Mouse (Mus musculus) spleen, postnatal 36 days (tissue): ENCODE measurements around the gene Gadd45b.

ENCODE experiments used
- DNase-seq, 2 experiments: peaks; one replicate each; pipeline ENCODE4 v3.0.0; 2022; ENCODE audit warnings: low spot score in 2 of 2, mixed read lengths in 1 of 2

Gene Gadd45b

GRCm38 (mm10) chr10:80935241-80935640 is 5.4 kb downstream of the Gadd45b start:
- DNase-seq = peak; percentile 53 to 68

- DNase-seq = no peak
Observed at GRCm38 (mm10) chr10:80935698-80936097, 5.8 kb downstream of the Gadd45b start.

- no peak for DNase-seq
Observed at GRCm38 (mm10) chr10:80936135-80936809, 6.4 kb downstream of the Gadd45b start.

GRCm38 (mm10) chr10:80936810-80937164 is 6.9 kb downstream of the Gadd45b start:
- no peak for DNase-seq

- DNase-seq = peak in 1 of 2 experiments; percentile 29
Observed at GRCm38 (mm10) chr10:80937646-80938045, 7.8 kb downstream of the Gadd45b start.

GRCm38 (mm10) chr10:80938831-80939550 is 9.1 kb downstream of the Gadd45b start:
- no peak for DNase-seq

GRCm38 (mm10) chr10:80939671-80940070 is 9.8 kb downstream of the Gadd45b start:
- peak; percentile 65 to 76 for DNase-seq

- DNase-seq = no peak
Observed at GRCm38 (mm10) chr10:80940320-80940987, 10.6 kb downstream of the Gadd45b start.

- DNase-seq = no peak
Observed at GRCm38 (mm10) chr10:80940988-80941347, 11.1 kb downstream of the Gadd45b start.

GRCm38 (mm10) chr10:80942919-80943318 is 13.0 kb downstream of the Gadd45b start:
- no peak for DNase-seq

- DNase-seq = no peak
Observed at GRCm38 (mm10) chr10:80943701-80944100, 13.8 kb downstream of the Gadd45b start.

GRCm38 (mm10) chr10:80944231-80944630 is 14.4 kb downstream of the Gadd45b start:
- no peak for DNase-seq

- DNase-seq = no peak
Observed at GRCm38 (mm10) chr10:80946684-80947437, 17.0 kb downstream of the Gadd45b start.

- DNase-seq = no peak
Observed at GRCm38 (mm10) chr10:80947802-80948201, 17.9 kb downstream of the Gadd45b start.

- no peak for DNase-seq
Observed at GRCm38 (mm10) chr10:80948570-80948969, 18.7 kb downstream of the Gadd45b start.

GRCm38 (mm10) chr10:80949081-80949480 is 19.2 kb downstream of the Gadd45b start:
- DNase-seq = no peak

- no peak for DNase-seq
Observed at GRCm38 (mm10) chr10:80950314-80950713, 20.4 kb downstream of the Gadd45b start.

- DNase-seq = no peak
Observed at GRCm38 (mm10) chr10:80951761-80952390, 22.0 kb downstream of the Gadd45b start.

GRCm38 (mm10) chr10:80952449-80952848 is 22.6 kb downstream of the Gadd45b start:
- no peak for DNase-seq

- no peak for DNase-seq
Observed at GRCm38 (mm10) chr10:80954415-80954814, 24.5 kb downstream of the Gadd45b start.

- no peak for DNase-seq
Observed at GRCm38 (mm10) chr10:80954843-80955242, 25.0 kb downstream of the Gadd45b start.

- no peak for DNase-seq
Observed at GRCm38 (mm10) chr10:80955536-80955935, 25.7 kb downstream of the Gadd45b start.
